Mouse (Mus musculus) retina, adult 2 months (tissue): Measurements from ENCODE around the gene Itpr1.
"Not testable (repeated sequence)": the region's sequence is repeated elsewhere in the genome, so short reads cannot be mapped to it uniquely, and the experiment has no call there.

Source experiments
- DNase-seq: peaks from one replicate; pipeline ENCODE4 v3.0.0-alpha.2; 2012; ENCODE audit warnings: low read depth, low spot score

Gene Itpr1

DNA sequence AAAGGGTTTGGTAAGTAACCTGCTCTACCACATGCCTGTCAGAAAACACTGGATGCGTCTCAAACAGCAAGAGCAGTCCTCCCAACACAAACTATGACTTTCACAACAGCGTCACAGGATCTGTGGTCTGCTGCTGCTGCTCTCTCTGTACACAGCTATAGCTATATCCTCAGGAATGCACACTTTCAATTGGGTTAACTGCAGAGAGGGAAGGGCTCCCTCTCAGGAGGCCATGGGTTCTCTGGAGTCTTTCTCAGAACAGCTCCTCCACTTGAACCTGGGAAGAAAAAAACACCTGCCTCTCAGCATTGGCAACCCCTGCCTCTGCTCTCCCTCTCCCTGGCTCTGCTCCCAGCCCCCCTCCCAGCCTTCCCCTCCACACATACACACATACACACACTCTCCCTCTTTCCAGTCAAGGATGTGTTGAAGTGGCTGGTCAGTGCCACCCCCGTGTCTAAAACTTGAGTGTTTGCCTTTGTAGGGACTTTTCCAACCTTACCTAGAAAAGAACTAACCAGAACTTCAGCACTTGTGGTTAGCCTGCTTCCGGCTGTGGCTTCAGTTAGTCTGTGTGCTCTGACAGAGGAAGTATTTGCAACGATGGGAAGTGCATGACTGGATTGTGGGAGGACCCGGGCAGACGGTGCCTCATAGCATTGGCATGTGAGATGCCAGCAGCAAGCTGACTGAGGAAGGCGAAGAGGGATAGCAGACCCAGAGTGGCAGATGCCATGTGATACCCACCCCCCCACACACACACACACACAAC is 323.8 kb downstream of the Itpr1 start:
- no peak for DNase-seq

GRCm38 (mm10) chr6:108538406-108538805 is 325.5 kb downstream of the Itpr1 start:
- DNase-seq: no peak

- DNase-seq: no peak
These were observed 327.5 kb downstream of the Itpr1 start for GRCm38 (mm10) chr6:108540441-108540840.

DNA sequence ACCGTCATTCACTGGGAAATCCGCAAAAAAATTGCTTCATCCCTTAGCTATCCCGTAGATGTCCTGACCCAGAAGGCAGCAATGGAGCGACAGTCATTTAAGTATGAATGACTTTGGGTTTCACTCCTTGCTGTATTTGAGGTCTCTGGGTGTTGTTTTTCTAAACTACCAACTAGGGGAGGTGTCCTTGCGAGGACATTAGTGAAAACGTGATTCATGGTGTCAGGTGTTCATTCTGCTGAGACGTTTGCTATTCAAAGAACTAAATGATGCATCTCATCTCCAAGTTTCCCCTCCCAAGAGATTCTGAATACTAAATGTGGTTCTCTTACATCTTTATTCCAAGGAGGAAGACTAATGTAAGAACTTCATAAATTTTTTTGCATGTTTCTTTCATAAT is 332.0 kb downstream of the Itpr1 start:
- no peak for DNase-seq

DNA sequence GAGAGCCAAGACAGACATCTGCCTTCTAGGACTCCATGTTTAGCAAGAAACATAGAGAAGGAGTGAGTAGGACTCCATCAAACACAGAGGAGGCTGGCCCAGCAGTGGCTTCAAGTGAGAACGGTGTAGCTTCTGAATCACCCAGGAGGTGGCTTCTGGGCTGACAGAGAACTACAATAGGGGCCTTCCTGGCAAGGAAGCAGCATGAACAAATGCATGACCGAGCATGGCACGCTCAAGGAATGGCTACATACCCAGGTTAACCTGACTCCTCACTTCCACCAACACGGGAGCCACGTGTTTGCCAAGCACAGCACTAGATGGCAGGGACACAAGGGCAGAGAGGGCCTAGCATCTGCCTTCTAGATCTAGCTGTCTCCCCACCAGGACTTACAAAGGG is 332.6 kb downstream of the Itpr1 start:
- DNase-seq: no peak

DNA sequence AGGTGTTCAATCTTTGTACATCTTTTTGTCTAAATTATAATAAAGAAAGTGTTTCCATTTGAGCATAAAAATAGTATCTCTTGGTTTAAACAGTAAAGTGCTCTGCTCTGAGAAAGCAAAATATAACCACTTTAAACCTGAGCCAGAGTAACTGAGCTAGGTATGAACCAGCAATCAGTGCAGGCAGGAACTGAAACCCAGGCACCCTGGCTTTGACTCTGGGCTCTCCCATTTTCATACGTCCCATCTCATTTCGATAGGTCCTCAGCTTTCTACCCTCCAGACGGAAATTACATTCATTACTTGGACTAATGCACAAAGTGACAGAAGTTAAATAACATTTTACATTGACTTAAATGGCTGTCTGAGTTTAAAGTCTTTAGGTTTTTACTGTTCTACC is 335.5 kb downstream of the Itpr1 start:
- DNase-seq: no peak

- DNase-seq: no peak
These were observed 336.6 kb downstream of the Itpr1 start for GRCm38 (mm10) chr6:108549495-108549935.

- no peak for DNase-seq
These were observed 339.1 kb downstream of the Itpr1 start for GRCm38 (mm10) chr6:108551725-108552620.

GRCm38 (mm10) chr6:108553013-108553412 is 340.1 kb downstream of the Itpr1 start:
- no peak for DNase-seq

DNA sequence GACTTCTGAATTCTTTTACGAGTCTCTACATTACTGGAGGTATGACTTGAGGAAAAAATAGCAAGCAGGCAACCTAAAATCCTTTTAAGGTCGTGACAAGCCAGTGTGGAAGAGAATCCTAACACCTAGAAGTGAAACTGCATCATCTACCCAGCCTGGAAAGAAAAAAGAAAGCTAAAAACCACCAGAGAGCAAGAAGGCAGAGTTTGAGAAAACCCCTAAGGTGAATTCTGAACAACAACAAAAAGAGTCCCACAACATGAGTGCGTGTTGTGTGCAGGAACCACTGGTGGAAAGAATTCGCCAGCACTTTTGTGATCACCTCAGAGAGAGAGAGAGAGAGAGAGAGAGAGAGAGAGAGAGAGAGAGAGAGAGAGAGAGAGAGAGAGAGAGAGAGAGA is 340.6 kb downstream of the Itpr1 start:
- DNase-seq: no peak

DNA sequence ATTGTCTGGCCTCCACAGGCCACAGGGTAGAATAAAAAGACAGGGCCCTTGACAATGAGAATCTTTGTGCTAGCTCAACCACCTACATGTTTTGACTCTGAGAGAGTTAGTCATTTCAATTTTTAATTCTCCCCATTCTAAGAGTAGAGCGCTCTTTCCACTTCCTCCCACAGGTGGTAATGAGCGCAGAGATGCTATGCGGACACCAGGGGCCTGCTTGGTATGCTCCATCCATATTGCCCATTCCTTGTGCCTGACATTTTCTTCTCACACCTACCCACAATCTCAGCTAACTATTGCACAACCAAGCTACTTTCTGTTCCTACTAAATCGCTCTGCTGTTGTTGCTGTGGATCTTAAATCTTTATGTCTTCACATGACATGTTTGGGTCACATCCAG is 341.5 kb downstream of the Itpr1 start:
- no peak for DNase-seq

- no peak for DNase-seq
These were observed 342.0 kb downstream of the Itpr1 start for GRCm38 (mm10) chr6:108554878-108555277.

- DNase-seq: no peak
These were observed 344.9 kb downstream of the Itpr1 start for GRCm38 (mm10) chr6:108557576-108558322.

- not testable (repeated sequence) for DNase-seq
These were observed 346.3 kb downstream of the Itpr1 start for GRCm38 (mm10) chr6:108559226-108559625.

DNA sequence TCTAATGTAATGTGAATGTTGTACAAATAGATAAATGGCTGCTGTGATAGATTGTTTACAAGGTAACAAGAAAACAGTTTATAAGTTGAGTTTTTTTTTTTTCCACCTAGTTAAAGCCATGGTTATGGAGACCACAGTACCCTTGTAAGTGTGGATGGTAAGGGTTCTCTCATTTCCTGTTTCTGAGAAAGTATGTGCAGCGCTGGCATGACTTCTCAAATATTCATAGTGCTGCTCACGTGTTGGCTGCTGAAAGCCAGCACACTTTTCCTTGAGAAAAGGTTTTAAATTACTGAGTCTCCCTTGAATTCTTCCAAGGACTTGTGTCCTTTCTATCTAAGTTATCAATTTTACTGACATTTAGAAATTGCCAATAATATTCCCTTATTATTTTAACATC is 350.1 kb downstream of the Itpr1 start:
- no peak for DNase-seq

GRCm38 (mm10) chr6:108565447-108565846 is 352.6 kb downstream of the Itpr1 start:
- DNase-seq: not testable (repeated sequence)

DNA sequence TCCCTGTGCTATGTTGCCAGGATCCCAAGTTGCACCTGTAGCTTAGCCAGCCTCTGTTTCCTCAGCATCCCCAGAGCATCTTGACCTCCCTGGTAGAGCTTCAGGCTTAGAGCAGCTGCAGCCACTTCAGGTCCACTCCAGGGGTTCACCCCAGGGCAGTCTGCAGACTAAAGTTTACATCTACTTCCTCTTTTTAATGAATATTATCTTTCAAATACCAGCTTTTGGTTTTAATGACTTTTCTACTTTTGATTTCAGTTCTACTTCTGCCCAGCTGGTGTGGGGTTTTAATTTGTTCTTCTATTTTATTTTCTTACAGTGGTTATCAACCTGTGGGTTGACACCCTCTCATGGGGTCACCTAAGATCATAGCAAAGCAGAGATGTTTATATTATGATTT is 353.7 kb downstream of the Itpr1 start:
- DNase-seq: no peak

DNA sequence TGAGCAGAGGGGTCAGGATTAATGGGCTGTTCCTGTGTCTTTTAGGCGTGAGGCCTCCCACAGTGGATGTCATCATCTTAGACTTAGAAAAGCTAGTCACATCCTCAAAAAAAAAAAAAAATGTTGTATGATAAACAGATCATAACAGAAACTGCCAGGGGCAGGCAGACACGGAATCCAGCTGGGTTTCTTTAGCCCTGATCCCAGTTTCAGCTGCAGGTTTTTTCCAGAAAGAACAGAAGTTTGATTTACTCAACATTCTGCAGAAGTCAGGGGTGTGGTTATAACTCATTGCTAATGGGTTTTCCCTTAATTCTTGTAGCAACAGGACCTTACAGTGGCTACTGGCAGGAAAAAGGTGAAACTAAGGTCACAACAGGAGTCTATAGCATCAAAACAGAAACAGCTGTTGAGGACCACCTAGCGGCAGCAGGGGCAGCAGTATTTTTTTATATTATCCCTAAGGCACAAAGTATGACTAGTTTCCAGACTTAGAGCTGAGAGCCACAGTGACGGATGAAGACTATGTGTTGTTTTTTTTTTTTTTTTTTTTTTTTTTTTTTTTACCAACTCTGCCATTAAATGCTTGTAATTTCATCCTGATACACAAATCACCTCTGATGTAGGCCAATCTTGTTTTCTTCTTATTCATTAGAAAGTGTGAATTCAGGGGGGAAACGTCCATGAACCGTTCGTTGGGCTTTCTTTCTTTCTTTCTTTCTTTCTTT is 356.7 kb downstream of the Itpr1 start:
- DNase-seq: no peak

- no peak for DNase-seq
These were observed 357.6 kb downstream of the Itpr1 start for GRCm38 (mm10) chr6:108570351-108571041.

GRCm38 (mm10) chr6:108571042-108571590 is 358.2 kb downstream of the Itpr1 start:
- DNase-seq: no peak
